ENCODE assay signal across 19 mouse cellular contexts in genomic region chr1:106600841-106601240, GRCm38 (mm10).
DNase-seq lines count a peak whose midpoint lies in the region; ATAC-seq and TF ChIP-seq lines count a peak whose summit lies in the region.
"Had no signal": no experiment of that assay in that cellular context is flagged by ENCODE, and none has a peak within 500 bp of the region (broad histone marks: within the 10 kb centered on the region; RNA-seq: fewer than 3 reads in every experiment).

No protein-coding gene starts in this region.

- peak; percentile 76 for ATAC-seq in inflammation-experienced regulatory T-cells, adult 6 months
- ATAC-seq: intestine, postnatal 0 days; midbrain, embryonic 15.5 days had no signal

- H3K4me1 ChIP-seq in liver, adult 2 months (ENCODE audit: control insufficient read depth, insufficient read depth, low read length): 0 out of 2 replicates have a peak, but pooled peaks cover 3% of the 10 kb centered on the region
- H3K4me1 ChIP-seq: liver, embryonic 15.5 days had no signal

- TF ChIP-seq CTCF in liver, adult 2 months (IDR thresholded peaks at IDR 0.05; ENCODE audit: low read depth, low read length): no peak

- H3K27me3 ChIP-seq in liver, adult 2 months (ENCODE audit: control insufficient read depth, insufficient read depth, low read length): no peaks in the 10 kb centered on the region
- H3K27me3 ChIP-seq: heart, embryonic 12.5 days; hindbrain, embryonic 15.5 days; limb, embryonic 13.5 days; liver, embryonic 15.5 days; midbrain, embryonic 15.5 days had no signal

- H3K4me3 ChIP-seq in liver, adult 2 months (ENCODE audit: insufficient read depth, low read depth, low read length): no peak overlapping the region
- H3K4me3 ChIP-seq: forebrain, embryonic 10.5 days; heart, embryonic 12.5 days; hindbrain, embryonic 15.5 days; limb, embryonic 13.5 days; liver, embryonic 15.5 days; midbrain, embryonic 15.5 days had no signal

- no peaks in the 10 kb centered on the region for H3K36me3 ChIP-seq in liver, adult 2 months (ENCODE audit: control insufficient read depth, insufficient read depth, low read length)
- H3K36me3 ChIP-seq: forebrain, embryonic 10.5 days; heart, embryonic 12.5 days; hindbrain, embryonic 15.5 days; limb, embryonic 13.5 days; liver, embryonic 15.5 days; midbrain, embryonic 15.5 days had no signal

- no peak overlapping the region for H3K27ac ChIP-seq in liver, adult 2 months (replicated peaks; ENCODE audit: insufficient read depth, low read depth, low read length)
- H3K27ac ChIP-seq: forebrain, embryonic 10.5 days; hindbrain, embryonic 15.5 days; kidney, postnatal 0 days; limb, embryonic 13.5 days; liver, embryonic 15.5 days; midbrain, embryonic 15.5 days had no signal

- no peaks in the 10 kb centered on the region for H3K79me2 ChIP-seq in liver, adult 2 months (ENCODE audit: control insufficient read depth, insufficient read depth, low read length)

- no peak for TF ChIP-seq POLR2A in liver, adult 2 months (IDR thresholded peaks at IDR 0.05; ENCODE audit: extremely low read depth, insufficient read depth, low read length)

- H3K9ac ChIP-seq in liver, adult 2 months (ENCODE audit: low read depth, low read length): no peak overlapping the region
- H3K9ac ChIP-seq: heart, embryonic 12.5 days; hindbrain, embryonic 15.5 days; limb, embryonic 13.5 days; liver, embryonic 15.5 days; midbrain, embryonic 15.5 days had no signal

- peak; percentile 9 for DNase-seq in liver, adult 2 months (ENCODE audit: extremely low read depth, low read depth, low spot score)
- DNase-seq in liver: no peak
- peak; percentile 74 for DNase-seq in CD4-positive, CD25-positive, alpha-beta regulatory T cell, adult 2 months (ENCODE audit: low read depth, low spot score)
- peak; percentile 18 for DNase-seq in thymus, postnatal 14 days
- no peak for DNase-seq in embryo, embryonic 10 days (ENCODE audit: low spot score)
- no peak for DNase-seq in cerebellum, adult 9-11 months
- DNase-seq: adrenal gland, adult 8-10 months; cerebellum, postnatal 10 days; heart, postnatal 14 days; right cerebral cortex, postnatal 4 days had no signal

- WGBS in liver, adult 2 months: 82% methylated on average over 5 of the region's 5 CpGs

Comparison
In these comparisons a context has a peak if more than half of its experiments do, and no peak if none do; other contexts are left out.
1. DNase-seq: peak in liver, adult 2 months (single experiment), CD4-positive, CD25-positive, alpha-beta regulatory T cell, adult 2 months (single experiment) and thymus, postnatal 14 days (single experiment); none in liver (single experiment), embryo, embryonic 10 days (single experiment) and cerebellum, adult 9-11 months (single experiment).